Mouse (Mus musculus) megakaryocyte, embryonic 14.5 days (primary cell): ENCODE results near the gene Gramd1b.

Source experiments
- FLI1 ChIP-seq: IDR thresholded peaks from 2 replicates; pipeline ENCODE4 v1.6.1; 2012; ENCODE audit warnings: low read length, inconsistent platforms, mixed read lengths
- GATA1 ChIP-seq: IDR thresholded peaks from 3 replicates; pipeline ENCODE4 v1.6.1; 2012; ENCODE audit warnings: mixed read lengths, low read length, inconsistent platforms, borderline replicate concordance

- no peak for TF ChIP-seq GATA1
- no peak for TF ChIP-seq FLI1
Observed at GRCm38 (mm10) chr9:40449610-40450416, 81.4 kb downstream of the Gramd1b start.
